Mouse (Mus musculus) neural tube, embryonic 14.5 days (tissue): Measurements from ENCODE around the gene Fbxl14. TPM values are rescaled to one million over a fixed set of nuclear protein-coding genes. Genes with fewer than 3 reads are reported as not detected.
"Not testable (repeated sequence)": the region's sequence is repeated elsewhere in the genome, so short reads cannot be mapped to it uniquely, and the experiment has no call there.

ENCODE experiments used
- ATAC-seq: fragments of 200-750 bp; cut with Nextera tagmentation; 2 replicates; pipeline ENCODE4 v1.8.0; 2017; ENCODE audit warnings: low read depth, mild to moderate bottlenecking, moderate TSS enrichment, moderate library complexity
- H3K27ac ChIP-seq: fragments of 300-500 bp; sonication (generic); 2 replicates; pipeline ENCODE4 v1.5.1; 2014; ENCODE audit warnings: low read depth, mild to moderate bottlenecking, control low read depth, low read length, moderate library complexity, mixed read lengths
- H3K27me3 ChIP-seq: fragments of 300-500 bp; sonication (generic); 2 replicates; pipeline ENCODE4 v1.6.1; 2014; ENCODE audit warnings: low read length; ENCODE audit not compliant: control insufficient read depth, insufficient read depth
- H3K36me3 ChIP-seq: fragments of 300-500 bp; sonication (generic); 2 replicates; pipeline ENCODE4 v1.6.1; 2014; ENCODE audit warnings: low read length, mixed read lengths; ENCODE audit not compliant: control insufficient read depth, insufficient read depth
- H3K4me1 ChIP-seq: fragments of 300-500 bp; sonication (generic); 2 replicates; pipeline ENCODE4 v1.6.1; 2014; ENCODE audit warnings: low read length; ENCODE audit not compliant: control insufficient read depth, insufficient read depth
- H3K4me2 ChIP-seq: fragments of 300-500 bp; sonication (generic); 2 replicates; pipeline ENCODE4 v1.6.1; 2014; ENCODE audit warnings: mild to moderate bottlenecking, low read depth, low read length, control low read depth
- H3K4me3 ChIP-seq: fragments of 300-500 bp; sonication (generic); 2 replicates; pipeline ENCODE4 v1.5.1; 2014; ENCODE audit warnings: low read depth, low read length, control low read depth, mixed read lengths
- H3K9ac ChIP-seq: fragments of 300-500 bp; sonication (generic); replicated peaks from 2 replicates; pipeline ENCODE4 v1.6.1; 2014; ENCODE audit warnings: low read depth, mild to moderate bottlenecking, control low read depth, low read length, mixed read lengths
- H3K9me3 ChIP-seq: fragments of 300-500 bp; sonication (generic); 2 replicates; pipeline ENCODE4 v1.6.1; 2016; ENCODE audit warnings: low read length; ENCODE audit not compliant: control insufficient read depth
- WGBS: fragments of 180-500 bp; shearing (Covaris S2); extraction: QIAGEN DNeasy Blood & Tissue Kit; methylation state at CpG from one replicate; pipeline ENCODE4 v1.1.7; 2014; 5-methylcytosine and 5-hydroxymethylcytosine counted together
- polyA plus RNA-seq: library from polyadenylated mRNA; unstranded; fragments of >200 nt; fragmentation: Nextera tagmentation; extraction: Ambion mirVana; gene quantifications from 2 replicates; pipeline ENCODE4 v1.2.1, GENCODE M21; 2014

The Fbxl14 gene
- polyA plus RNA-seq, 1 experiment from 2014 or later, result 3.8 TPM

- peak overlapping the region; percentile 82 for H3K4me3 ChIP-seq
- H3K9ac ChIP-seq, result peak overlapping the region; percentile 93
- peak overlapping the region; percentile 58 for H3K4me2 ChIP-seq
- H3K9me3 ChIP-seq, result no peaks in the 10 kb centered on the region
- H3K36me3 ChIP-seq, result peaks cover 6% of the 10 kb centered on the region; the same call in 1 of the 2 replicates
- peak; percentile 95 for ATAC-seq
- 2% methylated on average over 36 of the region's 49 CpGs for WGBS
- H3K27ac ChIP-seq, result peak overlapping the region; percentile 100
- no peaks in the 10 kb centered on the region for H3K27me3 ChIP-seq
- peaks cover 25% of the 10 kb centered on the region for H3K4me1 ChIP-seq
Measured at GRCm38 (mm10) chr6:119478560-119479342, 717 bp upstream of the Fbxl14 start.

- H3K4me1 ChIP-seq, result peaks cover 30% of the 10 kb centered on the region
- H3K36me3 ChIP-seq, result peaks cover 7% of the 10 kb centered on the region; the same call in 1 of the 2 replicates
- ATAC-seq, result peak; percentile 28
- peak overlapping the region; percentile 100 for H3K4me2 ChIP-seq
- peak overlapping the region; percentile 82 for H3K4me3 ChIP-seq
- H3K27ac ChIP-seq, result peak overlapping the region; percentile 100
- no peaks in the 10 kb centered on the region for H3K9me3 ChIP-seq
- WGBS, result under 1% methylated on average over 67 of the region's 70 CpGs
- no peaks in the 10 kb centered on the region for H3K27me3 ChIP-seq
- H3K9ac ChIP-seq, result peak overlapping the region; percentile 93
Measured at GRCm38 (mm10) chr6:119479876-119480705, 623 bp downstream of the Fbxl14 start.

GRCm38 (mm10) chr6:119480706-119481331, 1.4 kb downstream of the Fbxl14 start:
- Histone ChIP-seq H3K36me3 (peaks cover 7% of the 10 kb centered on the region; the same call in 1 of the 2 replicates), H3K27ac (peak overlapping the region; percentile 100), H3K4me1 (peaks cover 30% of the 10 kb centered on the region), H3K4me3 (peak overlapping the region; percentile 82), H3K9ac (peak overlapping the region; percentile 93), H3K9me3 (no peaks in the 10 kb centered on the region), H3K4me2 (peak overlapping the region; percentile 100), H3K27me3 (no peaks in the 10 kb centered on the region)
- WGBS, result 1% methylated on average over 33 of the region's 33 CpGs
- ATAC-seq, result peak; percentile 15

- peak overlapping the region; percentile 100 for H3K4me2 ChIP-seq
- peak overlapping the region; percentile 82 for H3K4me3 ChIP-seq
- H3K27me3 ChIP-seq, ATAC-seq, H3K9me3 ChIP-seq, H3K36me3 ChIP-seq, H3K27ac ChIP-seq: not testable (repeated sequence)
- WGBS, result 4% methylated on average over 10 of the region's 10 CpGs
- H3K9ac ChIP-seq, result peak overlapping the region; percentile 12; the same call in 1 of the 2 replicates
- H3K4me1 ChIP-seq, result peaks cover 30% of the 10 kb centered on the region
Measured at GRCm38 (mm10) chr6:119481741-119482390, 2.4 kb downstream of the Fbxl14 start.

- Histone ChIP-seq H3K36me3 (peaks cover 7% of the 10 kb centered on the region; the same call in 1 of the 2 replicates), H3K4me1 (peaks cover 27% of the 10 kb centered on the region), H3K4me3 (peak overlapping the region; percentile 82; the same call in 1 of the 2 replicates), H3K27me3 (no peaks in the 10 kb centered on the region), H3K9me3 (no peaks in the 10 kb centered on the region), H3K9ac (no peak overlapping the region), H3K27ac (no peak overlapping the region), H3K4me2 (peak overlapping the region; percentile 100)
- WGBS, result 33% methylated on average over 16 of the region's 16 CpGs
- no peak for ATAC-seq
Measured at GRCm38 (mm10) chr6:119482958-119483600, 3.6 kb downstream of the Fbxl14 start.

- H3K36me3 ChIP-seq, result peaks cover 7% of the 10 kb centered on the region; the same call in 1 of the 2 replicates
- H3K4me1 ChIP-seq, result peaks cover 27% of the 10 kb centered on the region
- H3K9ac ChIP-seq, result no peak overlapping the region
- no peak for ATAC-seq
- WGBS, result 16% methylated on average over 2 of the region's 2 CpGs
- no peaks in the 10 kb centered on the region for H3K27me3 ChIP-seq
- H3K4me3 ChIP-seq, result no peak overlapping the region
- H3K27ac ChIP-seq, result no peak overlapping the region
- H3K4me2 ChIP-seq, result no peak overlapping the region
- H3K9me3 ChIP-seq, result no peaks in the 10 kb centered on the region
Measured at GRCm38 (mm10) chr6:119485486-119485885, 6.0 kb downstream of the Fbxl14 start.

GRCm38 (mm10) chr6:119486381-119487084, 7.1 kb downstream of the Fbxl14 start:
- Histone ChIP-seq H3K4me1 (peaks cover 27% of the 10 kb centered on the region), H3K4me2 (no peak overlapping the region), H3K9ac (no peak overlapping the region), H3K4me3 (no peak overlapping the region), H3K27ac (no peak overlapping the region), H3K27me3 (no peaks in the 10 kb centered on the region), H3K9me3 (no peaks in the 10 kb centered on the region), H3K36me3 (peaks cover 7% of the 10 kb centered on the region; the same call in 1 of the 2 replicates)
- 88% methylated on average over 12 of the region's 12 CpGs for WGBS
- ATAC-seq, result no peak
